Mouse (Mus musculus): Measurements from ENCODE around the gene Zfp385c. TPM values are rescaled to one million over a fixed set of nuclear protein-coding genes. Genes with fewer than 3 reads are reported as not detected.

Zfp385c gene
- total and polyA plus RNA-seq, 3 experiments, result 0.12 to 0.15 TPM; not detected in 1

DNA sequence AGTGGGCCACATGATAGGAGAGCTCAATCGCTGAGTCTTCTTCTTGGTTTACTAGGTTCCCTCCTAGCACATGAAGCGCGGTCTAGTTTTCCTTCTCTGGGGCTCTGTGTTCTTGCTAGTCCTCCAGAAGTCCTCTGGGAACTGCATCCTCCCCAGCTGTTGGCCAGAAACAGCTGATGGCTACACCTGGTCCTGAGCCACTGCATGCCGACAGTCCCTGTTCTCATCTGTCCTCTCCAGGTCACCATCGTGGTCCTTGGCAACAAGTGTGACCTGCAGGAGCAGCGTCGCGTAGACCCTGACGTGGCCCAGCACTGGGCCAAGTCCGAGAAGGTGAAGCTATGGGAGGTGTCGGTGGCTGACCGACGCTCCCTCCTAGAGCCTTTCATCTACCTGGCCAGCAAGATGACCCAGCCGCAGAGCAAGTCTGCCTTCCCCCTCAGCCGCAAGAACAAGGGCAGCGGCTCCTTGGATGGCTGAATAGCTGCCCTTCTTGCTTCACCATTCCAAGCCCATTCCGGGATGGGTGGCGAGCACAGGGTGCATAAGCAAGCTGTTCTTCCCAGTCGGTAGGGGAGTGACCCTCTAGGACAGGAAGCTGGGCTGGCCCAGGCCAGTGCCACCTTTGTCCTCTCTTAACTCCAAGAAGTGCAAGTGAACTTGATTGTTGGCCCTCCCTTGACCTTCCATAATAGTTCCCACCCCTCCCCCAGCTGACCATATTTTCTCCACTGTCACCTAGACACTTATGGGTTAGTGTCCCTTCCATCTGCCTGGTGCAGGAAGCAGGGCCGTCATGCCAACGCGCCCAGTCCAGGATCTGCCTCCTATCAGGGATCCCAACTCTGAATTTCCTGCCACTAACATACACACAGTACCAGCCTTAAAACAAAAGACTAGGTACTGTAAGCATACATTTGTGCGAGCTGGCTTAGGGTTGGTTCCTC lies 66.2 kb downstream of the Zfp385c start:
- H3K79me2 ChIP-seq (ENCODE audit: control insufficient read depth, insufficient read depth, low read length, poor library complexity), result peaks cover 4% of the 10 kb centered on the region
- H3K27me3 ChIP-seq (ENCODE audit: control insufficient read depth in 1 of 2, insufficient read depth in 2 of 2, low read length in 2 of 2), result no peaks in the 10 kb centered on the region
- peak overlapping the region; percentile 4; the same call in 1 of the 2 replicates for H3K9ac ChIP-seq (ENCODE audit: control insufficient read depth, low read depth, low read length, poor library complexity, severe bottlenecking)
- peak overlapping the region; percentile 84 for H3K27ac ChIP-seq (ENCODE audit: control insufficient read depth, low read depth, low read length)
- H3K4me3 ChIP-seq (ENCODE audit: control insufficient read depth in 1 of 2, insufficient read depth in 1 of 2, low read depth in 2 of 2, low read length in 2 of 2), result no peak overlapping the region
- H3K4me1 ChIP-seq (ENCODE audit: control insufficient read depth in 1 of 2, insufficient read depth in 2 of 2, low read length in 2 of 2), result peaks cover 10 to 53% of the 10 kb centered on the region in 2 experiments
- H3K36me3 ChIP-seq (ENCODE audit: control insufficient read depth in 1 of 2, insufficient read depth in 2 of 2, low read length in 2 of 2), result peaks cover 0 to 43% of the 10 kb centered on the region in 2 experiments; a peak in 2 of 4 replicates
- no peaks in the 10 kb centered on the region for H3K9me3 ChIP-seq (replicated peaks; ENCODE audit: insufficient read depth, low read length)
- TF ChIP-seq EP300 (IDR thresholded peaks at IDR 0.05; ENCODE audit: low read depth in 1 of 2, low read length in 2 of 2) (peak in 1 of 2 experiments; percentile 26; a peak in 1 of 4 replicates), GATA1 (IDR thresholded peaks at IDR 0.05; ENCODE audit: low read depth, low read length) (no peak)
- DNase-seq (ENCODE audit: low read depth, low spot score), result no peak

GRCm38 (mm10) chr11:100623867-100624266 lies 68.4 kb downstream of the Zfp385c start:
- peaks cover 10 to 52% of the 10 kb centered on the region in 2 experiments for H3K4me1 ChIP-seq (ENCODE audit: control insufficient read depth in 1 of 2, insufficient read depth in 2 of 2, low read length in 2 of 2)
- peak; percentile 99 for DNase-seq (ENCODE audit: low read depth, low spot score)
- H3K9ac ChIP-seq (ENCODE audit: control insufficient read depth, low read depth, low read length, poor library complexity, severe bottlenecking), result peak overlapping the region; percentile 61
- peaks cover 0 to 42% of the 10 kb centered on the region in 2 experiments; a peak in 2 of 4 replicates for H3K36me3 ChIP-seq (ENCODE audit: control insufficient read depth in 1 of 2, insufficient read depth in 2 of 2, low read length in 2 of 2)
- no peaks in the 10 kb centered on the region for H3K27me3 ChIP-seq (ENCODE audit: control insufficient read depth in 1 of 2, insufficient read depth in 2 of 2, low read length in 2 of 2)
- H3K9me3 ChIP-seq (replicated peaks; ENCODE audit: insufficient read depth, low read length), result no peaks in the 10 kb centered on the region
- peak overlapping the region; percentile 74 to 88 for H3K4me3 ChIP-seq (ENCODE audit: control insufficient read depth in 1 of 2, insufficient read depth in 1 of 2, low read depth in 2 of 2, low read length in 2 of 2)
- peak overlapping the region; percentile 72 for H3K27ac ChIP-seq (ENCODE audit: control insufficient read depth, low read depth, low read length)
- H3K79me2 ChIP-seq (ENCODE audit: control insufficient read depth, insufficient read depth, low read length, poor library complexity), result peaks cover 14% of the 10 kb centered on the region
- peak; percentile 78; the same call in 1 of the 2 replicates for TF ChIP-seq RCOR1 (IDR thresholded peaks at IDR 0.05; ENCODE audit: low read depth, low read length)
- TF ChIP-seq NELFE (IDR thresholded peaks at IDR 0.05; ENCODE audit: low read depth, low read length), result peak; percentile 55
- TF ChIP-seq MYC (IDR thresholded peaks at IDR 0.05; ENCODE audit: low read depth, low read length), result no peak; the same call in 1 of the 2 replicates
- TF ChIP-seq MAX (IDR thresholded peaks at IDR 0.05; ENCODE audit: low read length), result peak; percentile 70
- TF ChIP-seq ZC3H11A (IDR thresholded peaks at IDR 0.05; ENCODE audit: low read depth, low read length), result no peak
- TF ChIP-seq MEF2A (IDR thresholded peaks at IDR 0.05; ENCODE audit: extremely low read depth, insufficient replicate concordance, low read depth, low read length, poor library complexity, severe bottlenecking), result no peak
- TF ChIP-seq MYB (IDR thresholded peaks at IDR 0.05; ENCODE audit: low read depth, low read length), result peak; percentile 56; the same call in 1 of the 2 replicates
- TF ChIP-seq POLR2A (IDR thresholded peaks at IDR 0.05; ENCODE audit: control insufficient read depth in 1 of 2, insufficient read depth in 1 of 2, low read depth in 1 of 2, low read length in 2 of 2, poor library complexity in 1 of 2), result peak in 1 of 2 experiments; percentile 63; a peak in 2 of 4 replicates
- TF ChIP-seq NRF1 (IDR thresholded peaks at IDR 0.05; ENCODE audit: insufficient read depth, low read depth, low read length, poor library complexity, severe bottlenecking), result no peak
- TF ChIP-seq GABPA (IDR thresholded peaks at IDR 0.05; ENCODE audit: low read depth, low read length), result no peak
- peak; percentile 42; the same call in 1 of the 2 replicates for TF ChIP-seq BHLHE40 (IDR thresholded peaks at IDR 0.05; ENCODE audit: borderline replicate concordance, low read depth, low read length)
- TF ChIP-seq KAT2A (conservative IDR thresholded peaks at IDR 0.05; ENCODE audit: low read depth, low read length), result no peak
- peak; percentile 82 for TF ChIP-seq ZMIZ1 (IDR thresholded peaks at IDR 0.05; ENCODE audit: low read depth, low read length)
- no peak for TF ChIP-seq JUND (IDR thresholded peaks at IDR 0.05; ENCODE audit: low read depth, low read length)
- TF ChIP-seq TCF12 (IDR thresholded peaks at IDR 0.05; ENCODE audit: low read depth, low read length), result peak; percentile 72
- 0 out of 2 replicates have a peak, but pooled peaks have one; percentile 30 for TF ChIP-seq USF1 (IDR thresholded peaks at IDR 0.05; ENCODE audit: low read depth, low read length)
- TF ChIP-seq CHD1 (IDR thresholded peaks at IDR 0.05; ENCODE audit: low read depth, low read length), result no peak
- TF ChIP-seq ZKSCAN1 (IDR thresholded peaks at IDR 0.05; ENCODE audit: low read depth, low read length), result 0 out of 2 replicates have a peak, but pooled peaks have one; percentile 34
- peak; percentile 15; the same call in 1 of the 2 replicates for TF ChIP-seq SMC3 (IDR thresholded peaks at IDR 0.05; ENCODE audit: low read depth, low read length)
- peak; percentile 78 for TF ChIP-seq GATA1 (IDR thresholded peaks at IDR 0.05; ENCODE audit: low read depth, low read length)
- TF ChIP-seq USF2 (IDR thresholded peaks at IDR 0.05; ENCODE audit: borderline replicate concordance in 1 of 2, insufficient read depth in 1 of 2, low read depth in 1 of 2, low read length in 2 of 2), result no peak
- no peak for TF ChIP-seq ZNF384 (IDR thresholded peaks at IDR 0.05; ENCODE audit: low read depth, low read length)
- TF ChIP-seq UBTF (IDR thresholded peaks at IDR 0.05; ENCODE audit: borderline replicate concordance, insufficient read depth, low read depth, low read length), result no peak
- TF ChIP-seq EP300 (IDR thresholded peaks at IDR 0.05; ENCODE audit: low read depth in 1 of 2, low read length in 2 of 2), result peak; percentile 75 to 81
- no peak for TF ChIP-seq POLR2AphosphoS5 (IDR thresholded peaks at IDR 0.05; ENCODE audit: borderline replicate concordance, low read depth, low read length)
- TF ChIP-seq ELF1 (IDR thresholded peaks at IDR 0.05; ENCODE audit: low read depth, low read length), result peak; percentile 35; the same call in 1 of the 2 replicates
- TF ChIP-seq TAL1 (IDR thresholded peaks at IDR 0.05; ENCODE audit: low read length), result peak; percentile 17; the same call in 1 of the 2 replicates

Data from MEL (cell line).